Mouse (Mus musculus): ENCODE data around the gene Zmat3. TPM values are rescaled to one million over a fixed set of nuclear protein-coding genes. Genes with fewer than 3 reads are reported as not detected.

Gene Zmat3
- polyA plus RNA-seq, 1 experiment from 2014 or later: 5.9 TPM

- 1% methylated on average over 39 of the region's 54 CpGs for WGBS
- peak overlapping the region; percentile 86 for H3K4me3 ChIP-seq (ENCODE audit: low read depth, low read length)
- ATAC-seq (ENCODE audit: insufficient number of reproducible peaks, low FRiP score, low TSS enrichment, low read depth) (peak; percentile 60; the same call in 1 of the 2 replicates), DNase-seq (ENCODE audit: low spot score) (peak; percentile 77)
- no peaks in the 10 kb centered on the region for H3K9me3 ChIP-seq (ENCODE audit: control insufficient read depth, low read length)
- peaks cover 4% of the 10 kb centered on the region for H3K4me1 ChIP-seq (ENCODE audit: control insufficient read depth, insufficient read depth, low read length)
- H3K27ac ChIP-seq (replicated peaks; ENCODE audit: low read depth, low read length): no peak overlapping the region
- peak overlapping the region; percentile 76 for H3K9ac ChIP-seq (ENCODE audit: low read length)
- H3K36me3 ChIP-seq (ENCODE audit: control insufficient read depth, insufficient read depth, low read length): no peaks in the 10 kb centered on the region
- peak overlapping the region; percentile 71 for H3K4me2 ChIP-seq (ENCODE audit: low read depth, severe bottlenecking)
- 0 out of 2 replicates have a peak, but pooled peaks cover 2% of the 10 kb centered on the region for H3K27me3 ChIP-seq (ENCODE audit: control insufficient read depth, insufficient read depth, low read length)
Observed at GRCm38 (mm10) chr3:32364841-32365545, 821 bp downstream of the Zmat3 start.

- H3K27me3 ChIP-seq (ENCODE audit: control insufficient read depth, insufficient read depth, low read length): 0 out of 2 replicates have a peak, but pooled peaks cover 2% of the 10 kb centered on the region
- DNase-seq (ENCODE audit: low spot score): no peak
- no peak overlapping the region for H3K4me3 ChIP-seq (ENCODE audit: low read depth, low read length)
- H3K27ac ChIP-seq (replicated peaks; ENCODE audit: low read depth, low read length): no peak overlapping the region
- peaks cover 4% of the 10 kb centered on the region for H3K4me1 ChIP-seq (ENCODE audit: control insufficient read depth, insufficient read depth, low read length)
- WGBS: 62% methylated on average over 4 of the region's 4 CpGs
- no peak overlapping the region for H3K9ac ChIP-seq (ENCODE audit: low read length)
- H3K36me3 ChIP-seq (ENCODE audit: control insufficient read depth, insufficient read depth, low read length): no peaks in the 10 kb centered on the region
- H3K4me2 ChIP-seq (ENCODE audit: low read depth, severe bottlenecking): no peak overlapping the region; the same call in 1 of the 2 replicates
- no peak for ATAC-seq (ENCODE audit: insufficient number of reproducible peaks, low FRiP score, low TSS enrichment, low read depth)
- no peaks in the 10 kb centered on the region for H3K9me3 ChIP-seq (ENCODE audit: control insufficient read depth, low read length)
Observed at GRCm38 (mm10) chr3:32364195-32364594, 1.6 kb downstream of the Zmat3 start.

GRCm38 (mm10) chr3:32361221-32361620, 4.6 kb downstream of the Zmat3 start:
- Histone ChIP-seq H3K9ac (ENCODE audit: low read length) (no peak overlapping the region), H3K27me3 (ENCODE audit: control insufficient read depth, insufficient read depth, low read length) (0 out of 2 replicates have a peak, but pooled peaks cover 2% of the 10 kb centered on the region), H3K9me3 (ENCODE audit: control insufficient read depth, low read length) (no peaks in the 10 kb centered on the region), H3K4me1 (ENCODE audit: control insufficient read depth, insufficient read depth, low read length) (peaks cover 4% of the 10 kb centered on the region), H3K4me2 (ENCODE audit: low read depth, severe bottlenecking) (no peak overlapping the region), H3K36me3 (ENCODE audit: control insufficient read depth, insufficient read depth, low read length) (no peaks in the 10 kb centered on the region), H3K4me3 (ENCODE audit: low read depth, low read length) (no peak overlapping the region), H3K27ac (replicated peaks; ENCODE audit: low read depth, low read length) (no peak overlapping the region)
- WGBS: 50% methylated on average over 6 of the region's 6 CpGs
- DNase-seq (ENCODE audit: low spot score) (no peak), ATAC-seq (ENCODE audit: insufficient number of reproducible peaks, low FRiP score, low TSS enrichment, low read depth) (no peak)

GRCm38 (mm10) chr3:32347881-32348280, 17.9 kb downstream of the Zmat3 start:
- Histone ChIP-seq H3K9ac (ENCODE audit: low read length) (no peak overlapping the region), H3K36me3 (ENCODE audit: control insufficient read depth, insufficient read depth, low read length) (no peaks in the 10 kb centered on the region), H3K27me3 (ENCODE audit: control insufficient read depth, insufficient read depth, low read length) (no peaks in the 10 kb centered on the region), H3K4me3 (ENCODE audit: low read depth, low read length) (no peak overlapping the region), H3K4me2 (ENCODE audit: low read depth, severe bottlenecking) (no peak overlapping the region), H3K27ac (replicated peaks; ENCODE audit: low read depth, low read length) (no peak overlapping the region), H3K4me1 (ENCODE audit: control insufficient read depth, insufficient read depth, low read length) (no peaks in the 10 kb centered on the region), H3K9me3 (ENCODE audit: control insufficient read depth, low read length) (no peaks in the 10 kb centered on the region)
- WGBS: 92% methylated on average over 6 of the region's 6 CpGs
- ATAC-seq (ENCODE audit: insufficient number of reproducible peaks, low FRiP score, low TSS enrichment, low read depth) (no peak), DNase-seq (ENCODE audit: low spot score) (no peak)

GRCm38 (mm10) chr3:32345249-32345648, 20.6 kb downstream of the Zmat3 start:
- H3K9me3 ChIP-seq (ENCODE audit: control insufficient read depth, low read length): no peaks in the 10 kb centered on the region
- ATAC-seq (ENCODE audit: insufficient number of reproducible peaks, low FRiP score, low TSS enrichment, low read depth) (no peak), DNase-seq (ENCODE audit: low spot score) (no peak)
- 0 out of 2 replicates have a peak, but pooled peaks cover 2% of the 10 kb centered on the region for H3K36me3 ChIP-seq (ENCODE audit: control insufficient read depth, insufficient read depth, low read length)
- no peaks in the 10 kb centered on the region for H3K27me3 ChIP-seq (ENCODE audit: control insufficient read depth, insufficient read depth, low read length)
- H3K9ac ChIP-seq (ENCODE audit: low read length): no peak overlapping the region
- H3K4me3 ChIP-seq (ENCODE audit: low read depth, low read length): no peak overlapping the region
- H3K27ac ChIP-seq (replicated peaks; ENCODE audit: low read depth, low read length): no peak overlapping the region
- H3K4me2 ChIP-seq (ENCODE audit: low read depth, severe bottlenecking): no peak overlapping the region
- no peaks in the 10 kb centered on the region for H3K4me1 ChIP-seq (ENCODE audit: control insufficient read depth, insufficient read depth, low read length)
- WGBS: 86% methylated on average over 11 of the region's 11 CpGs

GRCm38 (mm10) chr3:32344825-32345224, 21.0 kb downstream of the Zmat3 start:
- H3K4me3 ChIP-seq (ENCODE audit: low read depth, low read length): no peak overlapping the region
- H3K36me3 ChIP-seq (ENCODE audit: control insufficient read depth, insufficient read depth, low read length): 0 out of 2 replicates have a peak, but pooled peaks cover 2% of the 10 kb centered on the region
- H3K9me3 ChIP-seq (ENCODE audit: control insufficient read depth, low read length): no peaks in the 10 kb centered on the region
- H3K4me2 ChIP-seq (ENCODE audit: low read depth, severe bottlenecking): no peak overlapping the region
- DNase-seq (ENCODE audit: low spot score) (no peak), ATAC-seq (ENCODE audit: insufficient number of reproducible peaks, low FRiP score, low TSS enrichment, low read depth) (no peak)
- H3K4me1 ChIP-seq (ENCODE audit: control insufficient read depth, insufficient read depth, low read length): no peaks in the 10 kb centered on the region
- no peak overlapping the region for H3K27ac ChIP-seq (replicated peaks; ENCODE audit: low read depth, low read length)
- no peak overlapping the region for H3K9ac ChIP-seq (ENCODE audit: low read length)
- H3K27me3 ChIP-seq (ENCODE audit: control insufficient read depth, insufficient read depth, low read length): no peaks in the 10 kb centered on the region
- 79% methylated on average over 5 of the region's 5 CpGs for WGBS

GRCm38 (mm10) chr3:32343371-32343770, 22.4 kb downstream of the Zmat3 start:
- Histone ChIP-seq H3K9me3 (ENCODE audit: control insufficient read depth, low read length) (no peaks in the 10 kb centered on the region), H3K27ac (replicated peaks; ENCODE audit: low read depth, low read length) (no peak overlapping the region), H3K36me3 (ENCODE audit: control insufficient read depth, insufficient read depth, low read length) (0 out of 2 replicates have a peak, but pooled peaks cover 2% of the 10 kb centered on the region), H3K27me3 (ENCODE audit: control insufficient read depth, insufficient read depth, low read length) (no peaks in the 10 kb centered on the region), H3K4me2 (ENCODE audit: low read depth, severe bottlenecking) (no peak overlapping the region), H3K4me1 (ENCODE audit: control insufficient read depth, insufficient read depth, low read length) (no peaks in the 10 kb centered on the region), H3K4me3 (ENCODE audit: low read depth, low read length) (no peak overlapping the region), H3K9ac (ENCODE audit: low read length) (no peak overlapping the region)
- no peak for ATAC-seq (ENCODE audit: insufficient number of reproducible peaks, low FRiP score, low TSS enrichment, low read depth)
- 93% methylated on average over 12 of the region's 12 CpGs for WGBS
- no peak for DNase-seq (ENCODE audit: low spot score)

GRCm38 (mm10) chr3:32341434-32341833, 24.4 kb downstream of the Zmat3 start:
- H3K27me3 ChIP-seq (ENCODE audit: control insufficient read depth, insufficient read depth, low read length): no peaks in the 10 kb centered on the region
- no peaks in the 10 kb centered on the region for H3K9me3 ChIP-seq (ENCODE audit: control insufficient read depth, low read length)
- 95% methylated on average over 19 of the region's 19 CpGs for WGBS
- ATAC-seq (ENCODE audit: insufficient number of reproducible peaks, low FRiP score, low TSS enrichment, low read depth) (no peak), DNase-seq (ENCODE audit: low spot score) (no peak)
- H3K9ac ChIP-seq (ENCODE audit: low read length): no peak overlapping the region
- no peak overlapping the region for H3K4me3 ChIP-seq (ENCODE audit: low read depth, low read length)
- H3K36me3 ChIP-seq (ENCODE audit: control insufficient read depth, insufficient read depth, low read length): 0 out of 2 replicates have a peak, but pooled peaks cover 2% of the 10 kb centered on the region
- no peak overlapping the region for H3K4me2 ChIP-seq (ENCODE audit: low read depth, severe bottlenecking)
- H3K4me1 ChIP-seq (ENCODE audit: control insufficient read depth, insufficient read depth, low read length): no peaks in the 10 kb centered on the region
- H3K27ac ChIP-seq (replicated peaks; ENCODE audit: low read depth, low read length): no peak overlapping the region
